10 mouse cellular contexts compared by ENCODE assay signal in genomic region chr4:152756535-152756934, GRCm38 (mm10).
A peak's percentile ranks its signal among the peaks of the same experiment; 100 is the strongest.
DNase-seq lines count a peak whose midpoint lies in the region; ATAC-seq lines count a peak whose summit lies in the region.
"Had no signal": no experiment of that assay in that cellular context is flagged by ENCODE, and none has a peak within 500 bp of the region (broad histone marks: within the 10 kb centered on the region; RNA-seq: fewer than 3 reads in every experiment).

No protein-coding gene starts in this region.

- DNase-seq in left cerebral cortex, postnatal 4 days, result peak; percentile 95
- no peak for DNase-seq in left cerebral cortex, postnatal 25 days (ENCODE audit: low spot score in 2 of 2)
- DNase-seq in adrenal gland, postnatal 14 days, result peak; percentile 63
- peak; percentile 95 to 96 for DNase-seq in cerebellum, postnatal 10 days
- no peak for DNase-seq in B cell, adult 2 months
- no peak for DNase-seq in embryo, embryonic 10 days (ENCODE audit: low spot score)
- no peak for DNase-seq in gastrocnemius, postnatal 14 days
- DNase-seq: liver, embryonic 13.5 days had no signal

- ATAC-seq in midbrain, embryonic 16.5 days, result no peak

- intact Hi-C loops in left cerebral cortex, postnatal 4 days (cut with DNase I), result no loop called here
- intact Hi-C loops in left cerebral cortex, postnatal 25 days (cut with DNase I), result no loop called here
- intact Hi-C loops in gastrocnemius, postnatal 14 days (cut with DNase I; ENCODE audit: low total_unique reads), result no loop called here

- H3K4me1 ChIP-seq in midbrain, embryonic 16.5 days (ENCODE audit: control insufficient read depth, insufficient read depth, low read length), result no peaks in the 10 kb centered on the region
- H3K4me1 ChIP-seq: liver, embryonic 13.5 days; midbrain, embryonic 12.5 days had no signal

- 58% methylated on average over 10 of the region's 10 CpGs for WGBS in midbrain, embryonic 16.5 days

- H3K9ac ChIP-seq in midbrain, embryonic 16.5 days (ENCODE audit: low read depth, low read length), result no peak overlapping the region
- H3K9ac ChIP-seq: liver, embryonic 13.5 days; midbrain, embryonic 12.5 days had no signal

- peak overlapping the region; percentile 29; the same call in 1 of the 2 replicates for H3K27ac ChIP-seq in midbrain, embryonic 16.5 days (ENCODE audit: low read length)
- H3K27ac ChIP-seq: liver, embryonic 13.5 days; midbrain, embryonic 12.5 days had no signal

- H3K9me3 ChIP-seq in midbrain, embryonic 16.5 days (replicated peaks; ENCODE audit: control insufficient read depth, low read length, poor library complexity, severe bottlenecking), result peaks cover 10% of the 10 kb centered on the region
- H3K9me3 ChIP-seq: midbrain, embryonic 12.5 days had no signal

- no peak overlapping the region for H3K4me3 ChIP-seq in midbrain, embryonic 16.5 days (ENCODE audit: low read depth, low read length)
- H3K4me3 ChIP-seq: liver, embryonic 13.5 days; midbrain, embryonic 12.5 days had no signal

- no peaks in the 10 kb centered on the region for H3K36me3 ChIP-seq in midbrain, embryonic 16.5 days (ENCODE audit: control insufficient read depth, insufficient read depth, low read length)
- H3K36me3 ChIP-seq: liver, embryonic 13.5 days; midbrain, embryonic 12.5 days had no signal

- H3K4me2 ChIP-seq in midbrain, embryonic 16.5 days (ENCODE audit: low read length), result no peak overlapping the region
- H3K4me2 ChIP-seq: liver, embryonic 13.5 days; midbrain, embryonic 12.5 days had no signal

- no peaks in the 10 kb centered on the region for H3K27me3 ChIP-seq in midbrain, embryonic 16.5 days (ENCODE audit: control insufficient read depth, insufficient read depth, low read depth, low read length)
- H3K27me3 ChIP-seq: liver, embryonic 13.5 days; midbrain, embryonic 12.5 days had no signal

Comparison
In these comparisons a context has a peak if more than half of its experiments do, and no peak if none do; other contexts are left out.
1. DNase-seq: peak in left cerebral cortex, postnatal 4 days (single experiment), adrenal gland, postnatal 14 days (single experiment) and cerebellum, postnatal 10 days (2 of 2); none in left cerebral cortex, postnatal 25 days (0 of 2), B cell, adult 2 months (0 of 2), embryo, embryonic 10 days (single experiment) and gastrocnemius, postnatal 14 days (single experiment).